Mouse (Mus musculus): ENCODE data around the gene Fads1. TPM values are rescaled to one million over a fixed set of nuclear protein-coding genes. Genes with fewer than 3 reads are reported as not detected.
"Not testable (repeated sequence)": the region's sequence is repeated elsewhere in the genome, so short reads cannot be mapped to it uniquely, and the experiment has no call there.

Fads1 gene
- polyA plus RNA-seq, 1 experiment from 2014 or later, result 39.8 TPM

- Histone ChIP-seq H3K4me3 (ENCODE audit: low read length) (no peak overlapping the region), H3K27ac (ENCODE audit: low read length) (no peak overlapping the region), H3K4me2 (ENCODE audit: low read depth, low read length) (no peak overlapping the region), H3K9me3 (replicated peaks; ENCODE audit: control insufficient read depth, low read length) (0 out of 2 replicates have a peak, but pooled peaks cover 5% of the 10 kb centered on the region), H3K36me3 (ENCODE audit: control insufficient read depth, insufficient read depth) (no peaks in the 10 kb centered on the region), H3K9ac (ENCODE audit: low read length) (no peak overlapping the region), H3K27me3 (ENCODE audit: control insufficient read depth, insufficient read depth, low read length) (no peaks in the 10 kb centered on the region), H3K4me1 (ENCODE audit: control insufficient read depth, insufficient read depth, low read length) (no peaks in the 10 kb centered on the region)
- no peak for ATAC-seq (replicated peaks; ENCODE audit: extremely low read depth, insufficient read depth, low FRiP score)
- WGBS, result 73% methylated on average over 3 of the region's 3 CpGs
Measured at GRCm38 (mm10) chr19:10163896-10164295, 18.8 kb upstream of the Fads1 start.

- H3K27me3 ChIP-seq (ENCODE audit: control insufficient read depth, insufficient read depth, low read length); H3K9ac ChIP-seq (ENCODE audit: low read length); H3K9me3 ChIP-seq (replicated peaks; ENCODE audit: control insufficient read depth, low read length); H3K4me3 ChIP-seq (ENCODE audit: low read length); ATAC-seq (replicated peaks; ENCODE audit: extremely low read depth, insufficient read depth, low FRiP score); H3K4me2 ChIP-seq (ENCODE audit: low read depth, low read length); H3K4me1 ChIP-seq (ENCODE audit: control insufficient read depth, insufficient read depth, low read length); H3K27ac ChIP-seq (ENCODE audit: low read length); H3K36me3 ChIP-seq (ENCODE audit: control insufficient read depth, insufficient read depth): not testable (repeated sequence)
- WGBS, result 77% methylated on average over 4 of the region's 4 CpGs
Measured at GRCm38 (mm10) chr19:10165928-10166327, 16.8 kb upstream of the Fads1 start.

- Histone ChIP-seq H3K4me1 (ENCODE audit: control insufficient read depth, insufficient read depth, low read length) (no peaks in the 10 kb centered on the region), H3K4me2 (ENCODE audit: low read depth, low read length) (no peak overlapping the region), H3K9me3 (replicated peaks; ENCODE audit: control insufficient read depth, low read length) (0 out of 2 replicates have a peak, but pooled peaks cover 4% of the 10 kb centered on the region), H3K9ac (ENCODE audit: low read length) (no peak overlapping the region), H3K4me3 (ENCODE audit: low read length) (no peak overlapping the region), H3K27ac (ENCODE audit: low read length) (no peak overlapping the region), H3K27me3 (ENCODE audit: control insufficient read depth, insufficient read depth, low read length) (no peaks in the 10 kb centered on the region), H3K36me3 (ENCODE audit: control insufficient read depth, insufficient read depth) (no peaks in the 10 kb centered on the region)
- ATAC-seq (replicated peaks; ENCODE audit: extremely low read depth, insufficient read depth, low FRiP score), result no peak
- WGBS, result 54% methylated on average over 4 of the region's 4 CpGs
Measured at GRCm38 (mm10) chr19:10167112-10167511, 15.6 kb upstream of the Fads1 start.

- ATAC-seq (replicated peaks; ENCODE audit: extremely low read depth, insufficient read depth, low FRiP score), result no peak
- WGBS, result 86% methylated on average over 1 of the region's 1 CpGs
Measured at GRCm38 (mm10) chr19:10167951-10168350, 14.7 kb upstream of the Fads1 start.

GRCm38 (mm10) chr19:10168441-10168840 lies 14.2 kb upstream of the Fads1 start:
- no peaks in the 10 kb centered on the region for H3K9me3 ChIP-seq (replicated peaks; ENCODE audit: control insufficient read depth, low read length)
- H3K27ac ChIP-seq (ENCODE audit: low read length), result no peak overlapping the region
- ATAC-seq (replicated peaks; ENCODE audit: extremely low read depth, insufficient read depth, low FRiP score), result no peak
- H3K4me3 ChIP-seq (ENCODE audit: low read length), result no peak overlapping the region
- no peaks in the 10 kb centered on the region for H3K27me3 ChIP-seq (ENCODE audit: control insufficient read depth, insufficient read depth, low read length)
- no peak overlapping the region for H3K9ac ChIP-seq (ENCODE audit: low read length)
- H3K36me3 ChIP-seq (ENCODE audit: control insufficient read depth, insufficient read depth), result no peaks in the 10 kb centered on the region
- H3K4me1 ChIP-seq (ENCODE audit: control insufficient read depth, insufficient read depth, low read length), result no peaks in the 10 kb centered on the region
- 72% methylated on average over 3 of the region's 3 CpGs for WGBS
- no peak overlapping the region for H3K4me2 ChIP-seq (ENCODE audit: low read depth, low read length)

More at GRCm38 (mm10) chr19:10167951-10168350, 14.7 kb upstream of the Fads1 start:
- H3K4me3 ChIP-seq (ENCODE audit: low read length), result no peak overlapping the region
- no peak overlapping the region for H3K27ac ChIP-seq (ENCODE audit: low read length)
- no peaks in the 10 kb centered on the region for H3K4me1 ChIP-seq (ENCODE audit: control insufficient read depth, insufficient read depth, low read length)
- no peaks in the 10 kb centered on the region for H3K9me3 ChIP-seq (replicated peaks; ENCODE audit: control insufficient read depth, low read length)
- no peaks in the 10 kb centered on the region for H3K36me3 ChIP-seq (ENCODE audit: control insufficient read depth, insufficient read depth)
- no peak overlapping the region for H3K4me2 ChIP-seq (ENCODE audit: low read depth, low read length)
- no peaks in the 10 kb centered on the region for H3K27me3 ChIP-seq (ENCODE audit: control insufficient read depth, insufficient read depth, low read length)
- no peak overlapping the region for H3K9ac ChIP-seq (ENCODE audit: low read length)

- Histone ChIP-seq H3K4me3 (ENCODE audit: low read length) (no peak overlapping the region), H3K27ac (ENCODE audit: low read length) (no peak overlapping the region), H3K9me3 (replicated peaks; ENCODE audit: control insufficient read depth, low read length) (no peaks in the 10 kb centered on the region), H3K27me3 (ENCODE audit: control insufficient read depth, insufficient read depth, low read length) (no peaks in the 10 kb centered on the region), H3K4me1 (ENCODE audit: control insufficient read depth, insufficient read depth, low read length) (no peaks in the 10 kb centered on the region), H3K4me2 (ENCODE audit: low read depth, low read length) (no peak overlapping the region), H3K36me3 (ENCODE audit: control insufficient read depth, insufficient read depth) (no peaks in the 10 kb centered on the region), H3K9ac (ENCODE audit: low read length) (no peak overlapping the region)
- ATAC-seq (replicated peaks; ENCODE audit: extremely low read depth, insufficient read depth, low FRiP score), result no peak
Measured at GRCm38 (mm10) chr19:10169179-10169578, 13.5 kb upstream of the Fads1 start.

- not testable (repeated sequence) for H3K4me1 ChIP-seq (ENCODE audit: control insufficient read depth, insufficient read depth, low read length); H3K9me3 ChIP-seq (replicated peaks; ENCODE audit: control insufficient read depth, low read length); H3K4me3 ChIP-seq (ENCODE audit: low read length); H3K27me3 ChIP-seq (ENCODE audit: control insufficient read depth, insufficient read depth, low read length); H3K9ac ChIP-seq (ENCODE audit: low read length); H3K27ac ChIP-seq (ENCODE audit: low read length); H3K4me2 ChIP-seq (ENCODE audit: low read depth, low read length); ATAC-seq (replicated peaks; ENCODE audit: extremely low read depth, insufficient read depth, low FRiP score); H3K36me3 ChIP-seq (ENCODE audit: control insufficient read depth, insufficient read depth)
- 85% methylated on average over 3 of the region's 3 CpGs for WGBS
Measured at GRCm38 (mm10) chr19:10169692-10170330, 12.9 kb upstream of the Fads1 start.

- Histone ChIP-seq H3K4me3 (ENCODE audit: low read length) (no peak overlapping the region), H3K27me3 (ENCODE audit: control insufficient read depth, insufficient read depth, low read length) (no peaks in the 10 kb centered on the region), H3K27ac (ENCODE audit: low read length) (no peak overlapping the region), H3K4me2 (ENCODE audit: low read depth, low read length) (no peak overlapping the region), H3K9me3 (replicated peaks; ENCODE audit: control insufficient read depth, low read length) (no peaks in the 10 kb centered on the region), H3K4me1 (ENCODE audit: control insufficient read depth, insufficient read depth, low read length) (no peaks in the 10 kb centered on the region), H3K9ac (ENCODE audit: low read length) (no peak overlapping the region), H3K36me3 (ENCODE audit: control insufficient read depth, insufficient read depth) (no peaks in the 10 kb centered on the region)
- no peak for ATAC-seq (replicated peaks; ENCODE audit: extremely low read depth, insufficient read depth, low FRiP score)
- WGBS, result 57% methylated on average over 1 of the region's 1 CpGs
Measured at GRCm38 (mm10) chr19:10170466-10170865, 12.2 kb upstream of the Fads1 start.

- H3K9me3 ChIP-seq (replicated peaks; ENCODE audit: control insufficient read depth, low read length), result no peaks in the 10 kb centered on the region
- whole genome bisulfite sequencing, result 71% methylated on average over 7 of the region's 7 CpGs
- H3K4me2 ChIP-seq (ENCODE audit: low read depth, low read length), result no peak overlapping the region
- ATAC-seq (replicated peaks; ENCODE audit: extremely low read depth, insufficient read depth, low FRiP score), result no peak
- H3K27ac ChIP-seq (ENCODE audit: low read length), result no peak overlapping the region
- no peak overlapping the region for H3K4me3 ChIP-seq (ENCODE audit: low read length)
- no peaks in the 10 kb centered on the region for H3K36me3 ChIP-seq (ENCODE audit: control insufficient read depth, insufficient read depth)
- no peaks in the 10 kb centered on the region for H3K27me3 ChIP-seq (ENCODE audit: control insufficient read depth, insufficient read depth, low read length)
- no peak overlapping the region for H3K9ac ChIP-seq (ENCODE audit: low read length)
- H3K4me1 ChIP-seq (ENCODE audit: control insufficient read depth, insufficient read depth, low read length), result peaks cover 2% of the 10 kb centered on the region
Measured at GRCm38 (mm10) chr19:10171359-10171758, 11.3 kb upstream of the Fads1 start.
